Mouse (Mus musculus): ENCODE results near the gene 1700037H04Rik.

The 1700037H04Rik gene

DNA sequence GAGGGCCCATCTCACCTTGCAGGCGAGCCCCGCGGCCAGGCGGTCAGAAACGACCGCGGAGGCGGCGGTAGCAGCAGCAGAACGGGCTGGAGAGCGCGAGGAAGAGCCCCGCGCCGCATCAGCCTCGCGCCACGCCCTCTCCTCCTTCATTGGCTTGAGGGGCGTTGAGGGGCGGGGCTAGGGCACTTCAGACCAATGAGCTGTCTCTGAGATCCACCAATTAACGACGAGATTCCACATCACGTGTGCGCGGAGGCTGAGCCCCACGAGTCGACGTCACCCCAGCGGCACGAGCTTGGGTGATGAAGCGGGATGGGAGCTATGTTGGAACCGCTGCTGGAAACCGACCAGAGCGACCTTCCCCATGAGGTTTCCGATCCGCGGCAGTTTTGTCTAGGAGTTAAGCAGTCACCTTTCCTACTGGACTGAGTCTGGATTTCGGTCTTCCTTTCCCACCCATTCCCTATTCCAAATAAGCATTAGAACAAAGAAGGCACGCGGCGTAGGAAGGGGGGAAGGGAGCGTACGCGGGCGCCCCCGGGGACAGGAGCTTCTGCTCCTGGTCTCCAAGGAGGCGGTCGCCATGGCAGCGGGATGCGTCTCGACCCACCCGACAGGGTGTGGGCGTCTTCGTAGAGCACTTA lies at the start of gene 1700037H04Rik:
Gene 1700037H04Rik (minus strand): TSS at position 144 of the 644 bp plus-strand sequence.
- DNase-seq (ENCODE audit: low read depth, low spot score): peak; percentile 98

GRCm38 (mm10) chr2:131209125-131209795 lies 49.4 kb upstream of the 1700037H04Rik start:
- DNase-seq (ENCODE audit: low read depth, low spot score): no peak

- DNase-seq (ENCODE audit: low read depth, low spot score): no peak
These were observed 48.5 kb upstream of the 1700037H04Rik start for GRCm38 (mm10) chr2:131208356-131208755.

DNA sequence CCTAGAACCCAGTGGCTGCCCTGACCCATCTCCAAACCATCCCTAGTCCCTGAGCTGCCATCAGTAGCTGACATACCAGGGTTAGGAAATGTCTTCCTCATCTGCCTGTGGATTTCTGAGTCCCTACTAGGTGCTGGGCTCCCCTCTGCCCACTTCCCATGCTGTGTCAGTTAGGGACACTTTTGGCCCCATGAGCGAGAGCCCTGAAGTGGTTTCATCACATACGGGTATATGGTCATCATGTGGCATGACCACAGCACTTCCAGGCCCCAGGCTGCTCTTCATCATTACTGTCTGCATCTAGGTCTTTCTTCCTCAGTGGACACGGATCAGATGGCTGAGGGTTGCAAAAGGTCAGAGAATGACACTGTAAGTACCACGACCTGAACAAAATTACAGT lies 46.9 kb upstream of the 1700037H04Rik start, which contains the start of gene Ap5s1:
Gene Ap5s1 (plus strand): TSS at position 301 of the 400 bp plus-strand sequence.
- DNase-seq (ENCODE audit: low read depth, low spot score): no peak

DNA sequence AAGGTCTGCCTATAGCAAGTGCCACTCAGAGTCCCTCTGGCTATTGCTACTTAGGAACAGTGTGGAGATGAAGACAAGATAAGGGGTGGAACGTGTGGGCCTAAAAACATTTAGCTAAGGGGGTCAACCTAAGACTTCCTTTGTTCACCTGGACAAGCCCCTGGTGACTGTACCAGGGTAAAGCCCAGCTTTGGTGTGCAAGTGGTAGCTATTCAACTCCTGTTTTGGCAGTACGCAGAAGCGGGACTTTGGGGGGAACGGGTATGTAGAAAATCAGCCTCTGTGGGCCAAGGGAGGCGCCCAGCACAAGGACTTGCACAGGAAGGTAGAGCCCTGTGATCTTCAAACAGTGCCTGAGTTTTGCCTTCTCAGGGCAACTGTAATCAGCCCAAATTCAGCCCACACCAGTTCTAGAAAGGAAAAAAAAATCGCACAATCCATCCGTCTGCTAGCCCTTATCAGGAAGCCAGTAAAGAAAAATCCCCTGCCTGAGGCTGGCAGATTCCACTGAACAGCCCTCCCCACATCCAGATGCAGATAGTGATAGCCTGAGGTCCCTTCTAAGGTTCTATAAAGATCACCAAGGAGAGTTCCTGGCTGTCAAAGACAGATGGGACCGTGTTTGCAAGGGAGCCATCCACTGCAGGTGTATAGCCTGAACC lies 45.8 kb upstream of the 1700037H04Rik start:
- DNase-seq (ENCODE audit: low read depth, low spot score): no peak

- peak; percentile 55 for DNase-seq (ENCODE audit: low read depth, low spot score)
These were observed 44.6 kb upstream of the 1700037H04Rik start for GRCm38 (mm10) chr2:131204410-131204981.

GRCm38 (mm10) chr2:131203816-131204409 lies 44.0 kb upstream of the 1700037H04Rik start:
- DNase-seq (ENCODE audit: low read depth, low spot score): no peak

GRCm38 (mm10) chr2:131201262-131201661 lies 41.4 kb upstream of the 1700037H04Rik start:
- no peak for DNase-seq (ENCODE audit: low read depth, low spot score)

- no peak for DNase-seq (ENCODE audit: low read depth, low spot score)
These were observed 40.8 kb upstream of the 1700037H04Rik start for GRCm38 (mm10) chr2:131200710-131201109.

- DNase-seq (ENCODE audit: low read depth, low spot score): no peak
These were observed 36.9 kb upstream of the 1700037H04Rik start for GRCm38 (mm10) chr2:131196606-131197316.

- peak; percentile 51 for DNase-seq (ENCODE audit: low read depth, low spot score)
These were observed 31.1 kb upstream of the 1700037H04Rik start for GRCm38 (mm10) chr2:131191005-131191390.

DNA sequence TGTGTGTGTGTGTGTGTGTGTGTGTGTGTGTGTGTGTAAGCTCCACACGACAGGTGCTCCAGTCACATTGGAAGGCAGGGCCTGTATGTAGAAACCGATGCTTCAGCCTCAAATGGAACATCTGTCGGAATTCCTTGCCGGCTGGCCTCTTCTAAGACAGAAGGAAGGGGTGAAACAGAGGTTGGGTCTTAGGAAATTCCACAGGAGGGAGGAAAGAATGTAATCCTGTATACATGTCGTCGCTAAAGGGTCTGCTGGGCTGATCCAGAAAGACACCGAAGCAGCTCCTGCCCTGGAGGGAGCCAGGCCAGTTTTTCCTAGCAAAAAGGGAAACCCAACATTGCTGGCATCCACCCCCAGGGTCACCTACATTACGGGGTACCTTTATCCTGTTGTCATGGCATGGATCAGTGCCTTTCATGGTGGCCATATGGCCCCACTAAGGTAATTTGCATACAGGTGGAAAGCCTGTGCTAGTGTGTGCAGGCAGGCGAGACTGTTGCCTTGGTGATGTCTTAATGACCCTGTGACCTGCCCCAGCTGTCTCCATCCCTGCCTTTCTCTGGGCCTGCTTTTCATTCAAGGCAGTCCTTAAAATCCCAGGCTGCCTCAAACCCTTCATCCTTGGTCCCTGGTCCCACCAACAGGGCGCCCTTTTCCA lies 30.6 kb upstream of the 1700037H04Rik start:
- DNase-seq (ENCODE audit: low read depth, low spot score): peak; percentile 31

DNA sequence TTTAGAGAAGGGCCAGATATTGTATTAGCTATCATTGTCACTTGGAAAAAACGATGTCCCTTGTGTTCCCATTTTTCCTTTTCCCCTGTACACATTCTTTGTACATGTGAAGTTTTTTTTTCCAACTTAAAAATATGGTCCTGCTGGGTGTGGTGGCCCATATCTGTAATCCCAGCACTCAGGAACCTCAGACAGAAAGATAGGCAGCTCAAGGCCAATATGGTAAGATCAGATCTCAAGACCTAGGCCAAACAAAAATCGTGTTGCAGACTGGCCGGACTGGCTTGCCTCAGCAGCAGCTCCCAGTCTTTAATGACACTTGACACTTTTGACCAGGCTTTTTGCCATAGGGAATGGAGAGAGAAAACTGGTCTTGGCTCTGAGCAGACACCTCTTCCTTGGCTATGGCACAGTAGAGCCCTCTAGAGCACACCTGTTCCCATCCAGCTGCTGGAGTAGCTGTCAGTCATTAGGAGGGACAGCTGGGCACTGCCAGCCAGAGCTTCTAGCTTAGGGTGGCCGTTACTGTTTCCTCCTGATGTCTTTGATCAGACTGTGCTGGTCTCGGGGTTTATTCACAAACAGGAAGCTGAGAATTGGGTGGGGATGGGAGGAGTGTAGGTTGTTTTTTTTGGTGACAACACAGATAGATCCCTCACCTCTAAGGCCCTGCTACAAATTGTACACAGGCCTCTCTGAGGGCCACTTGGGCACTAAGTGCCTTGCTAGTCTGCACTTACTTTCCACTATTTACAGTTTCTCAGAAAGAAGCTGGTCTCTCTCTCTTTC lies 29.8 kb upstream of the 1700037H04Rik start:
- DNase-seq (ENCODE audit: low read depth, low spot score): peak; percentile 67

- DNase-seq (ENCODE audit: low read depth, low spot score): peak; percentile 56
These were observed 28.4 kb upstream of the 1700037H04Rik start for GRCm38 (mm10) chr2:131188311-131188710.

DNA sequence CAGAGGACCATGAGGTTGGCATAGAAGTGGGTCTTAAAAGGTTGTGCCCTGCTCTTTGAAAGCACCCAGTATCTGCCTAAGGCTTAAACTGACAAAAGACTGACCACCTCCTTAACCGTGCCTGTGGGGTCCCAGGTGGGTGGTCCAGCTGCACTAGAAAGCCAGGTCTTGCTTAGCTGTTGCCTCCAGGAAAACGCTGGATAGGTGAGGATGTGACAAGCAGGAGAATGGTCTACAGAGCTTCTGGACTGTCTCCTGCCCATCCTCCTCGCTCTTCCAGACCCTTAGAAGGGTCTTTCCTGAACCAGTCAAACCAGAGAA lies 27.7 kb upstream of the 1700037H04Rik start:
- no peak for DNase-seq (ENCODE audit: low read depth, low spot score)

- peak; percentile 90 for DNase-seq (ENCODE audit: low read depth, low spot score)
These were observed 27.1 kb upstream of the 1700037H04Rik start, which contains the start of the genes Cdc25b and Spef1 for GRCm38 (mm10) chr2:131186771-131187601. Gene Cdc25b, plus strand, starts transcription at chr2:131186949. Gene Spef1, minus strand, starts transcription at chr2:131187282.

GRCm38 (mm10) chr2:131186343-131186742 lies 26.5 kb upstream of the 1700037H04Rik start:
- no peak for DNase-seq (ENCODE audit: low read depth, low spot score)

DNA sequence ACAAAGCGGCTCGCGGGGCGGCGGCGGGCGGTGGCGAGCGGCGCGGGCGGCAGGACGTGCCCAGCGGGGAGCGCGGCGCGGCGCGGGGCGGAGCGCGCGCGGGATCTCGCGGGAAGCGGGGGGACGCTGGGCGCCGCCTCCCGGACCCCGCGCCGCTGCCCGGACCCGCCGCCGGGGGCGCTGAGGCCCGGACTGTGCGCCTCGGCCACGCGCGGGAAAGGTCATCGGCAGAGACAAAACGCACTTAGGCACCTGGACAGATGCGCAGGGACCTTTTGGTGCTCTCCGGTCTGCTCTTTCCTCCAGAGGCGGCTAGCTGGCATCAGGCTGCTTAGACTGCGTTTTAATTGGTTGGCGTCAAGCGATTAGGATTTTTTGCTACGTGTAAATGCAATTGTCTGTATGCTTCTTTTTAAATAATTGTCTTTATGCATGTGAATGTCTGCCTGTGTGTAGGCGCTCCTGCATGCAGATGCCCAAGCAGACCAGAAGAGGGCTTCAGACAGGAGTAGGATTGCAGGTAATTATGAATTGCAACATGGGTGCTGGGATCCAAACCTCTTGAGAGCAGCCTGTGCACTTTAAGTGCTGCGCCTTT lies 20.2 kb upstream of the 1700037H04Rik start, which contains the start of gene Cenpb:
Gene Cenpb (minus strand): TSS at position 78 of the 598 bp plus-strand sequence.
- DNase-seq (ENCODE audit: low read depth, low spot score): peak; percentile 78
